Mouse (Mus musculus): ENCODE measurements around the gene Abcc9. TPM values are rescaled to one million over a fixed set of nuclear protein-coding genes. Genes with fewer than 3 reads are reported as not detected.

Gene Abcc9
- polyA plus RNA-seq, 1 experiment from 2014 or later, result 5.8 TPM

DNA sequence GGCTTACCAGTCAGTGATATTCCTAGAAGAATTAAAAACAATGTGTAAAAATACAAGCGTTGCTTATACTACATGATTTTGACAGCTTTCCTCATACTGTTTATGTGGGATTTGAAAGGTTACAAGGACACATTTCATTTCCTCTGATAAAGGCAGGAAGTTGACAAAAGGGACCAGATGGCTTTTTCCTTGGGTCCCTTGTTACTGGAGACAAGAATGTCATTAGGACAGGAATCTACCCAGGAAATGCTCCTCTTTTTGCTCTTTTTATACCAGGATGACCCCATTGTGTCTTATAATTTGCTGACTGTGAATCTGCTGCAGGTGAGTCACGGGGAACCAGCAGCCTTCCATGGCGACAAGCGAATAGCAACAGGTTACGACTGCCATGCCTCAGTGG is 162.0 kb downstream of the Abcc9 start:
- Histone ChIP-seq H3K27ac (ENCODE audit: low read length) (peak overlapping the region; percentile 34; the same call in 1 of the 2 replicates), H3K9ac (ENCODE audit: low read length) (no peak overlapping the region), H3K4me1 (replicated peaks; ENCODE audit: control insufficient read depth, insufficient read depth, low read length) (peaks cover 23% of the 10 kb centered on the region), H3K4me3 (ENCODE audit: low read length) (no peak overlapping the region), H3K27me3 (ENCODE audit: control insufficient read depth, insufficient read depth, low read depth, low read length) (no peaks in the 10 kb centered on the region), H3K9me3 (ENCODE audit: control insufficient read depth, low read length) (no peaks in the 10 kb centered on the region), H3K4me2 (ENCODE audit: low read depth, low read length) (no peak overlapping the region), H3K36me3 (ENCODE audit: control insufficient read depth, insufficient read depth, low read length) (no peaks in the 10 kb centered on the region)
- 61% methylated on average over 5 of the region's 5 CpGs for WGBS
- ATAC-seq (ENCODE audit: low read depth), result no peak

DNA sequence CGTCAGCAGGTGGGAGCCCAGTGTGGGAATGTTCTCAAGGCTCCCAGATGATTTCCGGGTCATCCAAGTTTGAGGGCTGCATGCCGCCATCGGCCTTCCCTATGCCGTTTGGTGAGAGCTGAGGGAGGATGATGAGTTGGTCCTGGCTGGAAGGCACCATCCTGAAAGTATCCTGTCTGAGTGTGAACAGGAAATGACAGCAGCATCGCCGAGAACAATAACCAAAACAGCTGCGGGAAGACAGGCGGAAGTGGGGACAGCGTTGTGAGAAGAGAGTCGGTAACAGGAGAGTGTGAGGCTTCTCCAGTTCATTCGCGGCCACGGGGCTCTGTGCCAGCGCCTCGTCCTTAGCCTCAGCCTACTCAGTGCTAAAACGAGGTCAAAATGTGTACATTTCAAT is 163.6 kb downstream of the Abcc9 start:
- WGBS, result 32% methylated on average over 17 of the region's 17 CpGs
- no peaks in the 10 kb centered on the region for H3K27me3 ChIP-seq (ENCODE audit: control insufficient read depth, insufficient read depth, low read depth, low read length)
- no peak overlapping the region for H3K4me3 ChIP-seq (ENCODE audit: low read length)
- H3K9ac ChIP-seq (ENCODE audit: low read length), result no peak overlapping the region
- peak overlapping the region; percentile 21 for H3K4me2 ChIP-seq (ENCODE audit: low read depth, low read length)
- peak; percentile 86 for ATAC-seq (ENCODE audit: low read depth)
- peaks cover 19% of the 10 kb centered on the region for H3K4me1 ChIP-seq (replicated peaks; ENCODE audit: control insufficient read depth, insufficient read depth, low read length)
- H3K27ac ChIP-seq (ENCODE audit: low read length), result peak overlapping the region; percentile 7; the same call in 1 of the 2 replicates
- no peaks in the 10 kb centered on the region for H3K9me3 ChIP-seq (ENCODE audit: control insufficient read depth, low read length)
- no peaks in the 10 kb centered on the region for H3K36me3 ChIP-seq (ENCODE audit: control insufficient read depth, insufficient read depth, low read length)

Other genes with a start within 250 kb of the Abcc9 start
- gene Gys2, start 229.2 kb downstream of the Abcc9 start, polyA plus RNA-seq (2015; fragmentation: Nextera tagmentation; extraction: Ambion mirVana), result 0.91 TPM in 1 of 2 replicates, not detected in the other
- gene Ldhb, start 194.4 kb downstream of the Abcc9 start, polyA plus RNA-seq (2015; fragmentation: Nextera tagmentation; extraction: Ambion mirVana), result 226 and 231 TPM in 2 replicates
- 17.8 and 18.8 TPM in 2 replicates for gene Kcnj8, start 130.7 kb downstream of the Abcc9 start, polyA plus RNA-seq (2015; fragmentation: Nextera tagmentation; extraction: Ambion mirVana)
- gene Cmas, start 54.4 kb upstream of the Abcc9 start, polyA plus RNA-seq (2015; fragmentation: Nextera tagmentation; extraction: Ambion mirVana), result 61.7 and 65.1 TPM in 2 replicates
- gene Sult6b2, start 102.2 kb upstream of the Abcc9 start, polyA plus RNA-seq (2015; fragmentation: Nextera tagmentation; extraction: Ambion mirVana), result not detected in 2 replicates